Mouse (Mus musculus): ENCODE results near the gene Stxbp3. TPM values are rescaled to one million over a fixed set of nuclear protein-coding genes. Genes with fewer than 3 reads are reported as not detected.

Gene Stxbp3
- total RNA-seq, 4 experiments from 2014 or later: 34.9 to 50.3 (median 38.4) TPM

GRCm38 (mm10) chr3:108766943-108767342 lies 73.4 kb downstream of the Stxbp3 start:
- no peak for DNase-seq (ENCODE audit: low spot score in 2 of 2)

- no peak for DNase-seq (ENCODE audit: low spot score in 2 of 2)
Observed at GRCm38 (mm10) chr3:108765476-108765875, 74.8 kb downstream of the Stxbp3 start.

GRCm38 (mm10) chr3:108764976-108765375 lies 75.3 kb downstream of the Stxbp3 start:
- DNase-seq (ENCODE audit: low spot score in 2 of 2): no peak

GRCm38 (mm10) chr3:108763691-108764090 lies 76.6 kb downstream of the Stxbp3 start:
- no peak for DNase-seq (ENCODE audit: low spot score in 2 of 2)

- DNase-seq (ENCODE audit: low spot score in 2 of 2): peak in 1 of 2 experiments; percentile 18
Observed at GRCm38 (mm10) chr3:108762597-108763111, 77.7 kb downstream of the Stxbp3 start.

GRCm38 (mm10) chr3:108759566-108760420 lies 80.5 kb downstream of the Stxbp3 start:
- DNase-seq (ENCODE audit: low spot score in 2 of 2): no peak

- DNase-seq (ENCODE audit: low spot score in 2 of 2): no peak
Observed at GRCm38 (mm10) chr3:108757570-108757969, 82.8 kb downstream of the Stxbp3 start.

- no peak for DNase-seq (ENCODE audit: low spot score in 2 of 2)
Observed at GRCm38 (mm10) chr3:108756131-108756530, 84.2 kb downstream of the Stxbp3 start.

- no peak for DNase-seq (ENCODE audit: low spot score in 2 of 2)
Observed at GRCm38 (mm10) chr3:108755542-108755941, 84.8 kb downstream of the Stxbp3 start.

GRCm38 (mm10) chr3:108754541-108754940 lies 85.8 kb downstream of the Stxbp3 start:
- no peak for DNase-seq (ENCODE audit: low spot score in 2 of 2)

- no peak for DNase-seq (ENCODE audit: low spot score in 2 of 2)
Observed at GRCm38 (mm10) chr3:108751691-108752090, 88.6 kb downstream of the Stxbp3 start.

GRCm38 (mm10) chr3:108751061-108751460 lies 89.3 kb downstream of the Stxbp3 start:
- DNase-seq (ENCODE audit: low spot score in 2 of 2): no peak

GRCm38 (mm10) chr3:108744060-108744459 lies 96.3 kb downstream of the Stxbp3 start:
- DNase-seq (ENCODE audit: low spot score in 2 of 2): no peak

Other genes starting within 250 kb of the Stxbp3 start
- gene Wdr47, start 249.2 kb downstream of the Stxbp3 start, total RNA-seq (2022): 1 to 10 TPM; 3.5 to 7.7 (median 5.0) TPM
- 10 to 100 TPM; 33.9 to 45.3 (median 37.3) TPM for gene Clcc1, start 186.6 kb downstream of the Stxbp3 start, total RNA-seq (2022)
- 1 to 10 TPM in 1 of 4 experiments, under 1 TPM in 3; 0.56 to 1.2 (median 0.74) TPM for gene Gpsm2, start 118.2 kb downstream of the Stxbp3 start, total RNA-seq (2022)
- gene Aknad1, start 100.9 kb downstream of the Stxbp3 start, total RNA-seq (2022): under 1 TPM; 0.11 to 0.34 (median 0.15) TPM
- gene Fndc7, start 49.5 kb upstream of the Stxbp3 start, total RNA-seq (2022): not detected
- 10 to 100 TPM; 10.7 to 16.0 (median 13.3) TPM for gene Prpf38b, start 71.2 kb upstream of the Stxbp3 start, total RNA-seq (2022)
- not detected for gene Henmt1, start 99.3 kb upstream of the Stxbp3 start, total RNA-seq (2022)
- gene Gm9857, start 99.9 kb upstream of the Stxbp3 start, total RNA-seq (2022): not detected
- 1 to 10 TPM; 4.2 to 7.9 (median 5.2) TPM for gene Fam102b, start 187.1 kb upstream of the Stxbp3 start, total RNA-seq (2022)
- gene Slc25a54, start 239.9 kb upstream of the Stxbp3 start, total RNA-seq (2022): not detected

Data from gastrocnemius, adult 8-10 months (tissue).